Mouse (Mus musculus): ENCODE data around the gene Pecam1. TPM values are rescaled to one million over a fixed set of nuclear protein-coding genes. Genes with fewer than 3 reads are reported as not detected.
"Not testable (repeated sequence)": the region's sequence is repeated elsewhere in the genome, so short reads cannot be mapped to it uniquely, and the experiment has no call there.

The Pecam1 gene
- polyA plus RNA-seq, 1 experiment from 2014 or later: 60.8 TPM

- DNase-seq (ENCODE audit: low spot score): not testable (repeated sequence)
Measured at GRCm38 (mm10) chr11:106634175-106634574, 116.3 kb downstream of the Pecam1 start.

DNA sequence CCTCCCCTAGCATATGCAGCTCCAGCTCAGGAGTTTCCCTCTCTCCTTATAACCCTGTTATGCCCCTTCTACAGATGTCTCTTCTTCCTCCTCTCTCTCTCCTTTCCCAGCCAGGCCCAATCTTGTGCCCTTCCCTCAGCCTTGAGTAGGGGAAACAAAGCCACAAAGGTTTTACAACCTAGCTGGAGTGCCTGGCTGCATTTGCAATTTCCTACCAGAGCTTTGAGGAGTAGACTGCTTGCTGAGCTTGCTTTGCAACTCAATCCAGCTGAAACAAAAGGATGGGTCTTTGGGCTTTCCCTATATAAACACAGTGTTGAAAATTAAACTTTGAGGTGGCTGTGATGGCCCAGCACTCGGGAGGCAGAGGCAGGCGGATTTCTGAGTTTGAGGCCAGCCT lies 117.0 kb downstream of the Pecam1 start:
- no peak for DNase-seq (ENCODE audit: low spot score)

DNA sequence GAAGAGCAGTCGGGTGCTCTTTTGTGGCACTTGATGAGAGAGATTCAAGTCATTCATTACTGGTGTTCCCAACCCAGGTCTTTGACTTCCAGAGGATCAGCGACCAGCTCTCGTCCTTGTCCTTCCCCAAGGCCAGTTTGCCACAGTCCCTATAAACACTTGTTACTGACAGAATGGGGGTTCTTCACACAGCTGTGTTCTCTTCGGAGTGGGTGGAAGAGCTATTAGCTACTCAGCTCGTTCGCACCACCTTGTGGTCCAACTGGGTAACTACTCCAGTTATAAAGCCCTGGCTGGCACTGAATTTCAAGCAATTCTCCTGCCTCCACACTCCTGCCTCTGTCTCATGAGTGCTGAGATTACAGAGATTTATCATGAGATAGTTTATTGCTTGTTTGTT lies 122.7 kb downstream of the Pecam1 start:
- DNase-seq (ENCODE audit: low spot score): peak; percentile 82

DNA sequence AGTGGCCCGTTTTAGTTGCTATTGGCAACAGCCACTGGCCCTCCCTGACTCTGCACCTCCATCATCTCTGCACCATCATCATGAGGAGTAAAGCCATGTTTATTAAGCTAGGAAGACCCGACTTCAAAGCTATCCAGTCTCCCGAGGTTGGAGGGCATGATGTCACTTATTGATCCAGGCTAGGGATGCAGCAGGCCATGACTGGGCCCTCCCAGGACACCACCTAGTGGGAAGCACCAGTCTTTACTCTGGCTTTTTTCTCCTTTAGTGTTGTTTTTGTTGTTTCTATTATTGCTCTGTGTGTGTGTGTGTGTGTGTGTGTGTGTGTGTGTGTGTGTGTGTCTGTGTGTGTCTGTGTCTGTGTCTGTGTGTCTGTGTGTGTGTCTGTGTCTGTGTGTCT lies 124.9 kb downstream of the Pecam1 start:
- DNase-seq (ENCODE audit: low spot score): no peak

- DNase-seq (ENCODE audit: low spot score): no peak
Measured at GRCm38 (mm10) chr11:106623629-106624028, 126.8 kb downstream of the Pecam1 start.

DNA sequence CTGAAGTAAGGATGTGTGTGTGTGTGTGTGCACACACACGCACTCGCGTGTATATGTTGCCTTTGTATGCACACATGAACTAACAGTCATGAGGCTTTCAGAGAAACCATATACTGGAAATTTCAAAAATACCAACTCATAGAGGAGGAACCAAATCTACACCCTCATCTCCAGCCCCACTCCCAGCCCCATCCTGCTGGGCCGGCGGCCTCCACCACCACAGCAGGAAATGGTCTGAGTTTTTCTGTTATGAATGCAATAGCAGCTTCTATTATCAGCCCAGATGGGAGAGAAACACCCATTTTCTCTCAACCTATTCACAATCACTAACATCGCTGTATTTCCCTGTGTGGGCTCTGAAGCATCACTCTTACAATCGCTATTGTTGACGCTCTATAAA lies 128.4 kb downstream of the Pecam1 start:
- DNase-seq (ENCODE audit: low spot score): no peak

DNA sequence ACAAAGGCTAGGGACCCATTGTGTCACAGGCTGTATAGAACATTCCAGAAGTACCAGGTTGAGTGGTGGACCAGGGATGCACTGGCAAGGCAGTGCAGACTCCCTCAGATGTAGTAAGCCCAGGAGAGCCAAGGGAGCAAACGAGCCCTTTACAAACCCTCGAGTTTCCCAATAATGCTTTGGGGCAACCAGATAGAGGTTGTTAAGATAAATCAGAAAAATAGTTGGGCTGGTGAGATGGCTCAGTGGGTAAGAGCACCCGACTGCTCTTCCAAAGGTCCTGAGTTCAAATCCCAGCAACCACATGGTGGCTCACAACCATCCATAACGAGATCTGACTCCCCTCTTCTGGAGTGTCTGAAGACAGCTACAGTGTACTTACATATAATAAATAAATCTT lies 131.7 kb downstream of the Pecam1 start:
- not testable (repeated sequence) for DNase-seq (ENCODE audit: low spot score)

- no peak for DNase-seq (ENCODE audit: low spot score)
Measured at GRCm38 (mm10) chr11:106617821-106618580, 132.4 kb downstream of the Pecam1 start.

- DNase-seq (ENCODE audit: low spot score): no peak
Measured at GRCm38 (mm10) chr11:106615561-106615960, 134.9 kb downstream of the Pecam1 start.

- DNase-seq (ENCODE audit: low spot score): no peak
Measured at GRCm38 (mm10) chr11:106614339-106614645, 136.1 kb downstream of the Pecam1 start.

- DNase-seq (ENCODE audit: low spot score): peak; percentile 41
Measured at GRCm38 (mm10) chr11:106613638-106614338, 136.6 kb downstream of the Pecam1 start.

DNA sequence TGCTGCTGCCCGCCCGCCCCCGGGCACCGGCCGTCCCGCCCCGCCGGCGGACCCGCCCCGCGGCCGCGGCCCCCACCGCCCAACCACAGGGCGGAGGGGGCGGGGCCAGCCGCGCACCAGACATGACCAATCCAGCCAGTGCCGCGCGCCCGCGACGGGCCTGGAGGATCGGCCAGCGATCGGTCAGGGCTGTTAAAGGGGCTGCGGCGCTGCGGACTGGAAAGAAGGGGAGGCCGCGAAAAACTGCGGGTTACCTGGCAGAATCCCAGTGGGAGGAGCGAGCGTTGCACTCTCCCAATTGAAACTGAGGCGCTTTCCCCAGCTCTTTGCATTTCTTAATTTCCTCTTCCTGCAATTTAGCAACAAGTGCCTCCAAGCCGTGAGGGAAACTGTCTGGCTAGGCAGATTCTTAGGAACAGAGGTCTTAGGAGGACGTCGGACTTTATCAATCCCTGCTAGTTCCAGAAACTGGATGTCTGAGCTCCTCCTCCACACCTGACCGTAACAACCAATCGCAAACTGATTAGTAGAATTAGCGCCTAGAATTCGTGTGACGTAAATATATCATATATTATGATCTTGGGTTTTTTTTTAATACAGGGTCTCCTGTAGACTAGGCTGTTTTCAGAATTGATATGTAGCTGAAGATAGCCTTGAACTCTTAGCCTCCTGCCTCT lies 137.3 kb downstream of the Pecam1 start, which contains the start of gene Tex2:
Gene Tex2, minus strand, starts transcription at position 463 of the 677 bp plus-strand sequence.
- DNase-seq (ENCODE audit: low spot score): peak; percentile 79

GRCm38 (mm10) chr11:106612209-106612960 lies 138.0 kb downstream of the Pecam1 start:
- DNase-seq (ENCODE audit: low spot score): peak; percentile 50

- no peak for DNase-seq (ENCODE audit: low spot score)
Measured at GRCm38 (mm10) chr11:106609731-106610130, 140.7 kb downstream of the Pecam1 start.

- DNase-seq (ENCODE audit: low spot score): no peak
Measured at GRCm38 (mm10) chr11:106607316-106607715, 143.1 kb downstream of the Pecam1 start.

DNA sequence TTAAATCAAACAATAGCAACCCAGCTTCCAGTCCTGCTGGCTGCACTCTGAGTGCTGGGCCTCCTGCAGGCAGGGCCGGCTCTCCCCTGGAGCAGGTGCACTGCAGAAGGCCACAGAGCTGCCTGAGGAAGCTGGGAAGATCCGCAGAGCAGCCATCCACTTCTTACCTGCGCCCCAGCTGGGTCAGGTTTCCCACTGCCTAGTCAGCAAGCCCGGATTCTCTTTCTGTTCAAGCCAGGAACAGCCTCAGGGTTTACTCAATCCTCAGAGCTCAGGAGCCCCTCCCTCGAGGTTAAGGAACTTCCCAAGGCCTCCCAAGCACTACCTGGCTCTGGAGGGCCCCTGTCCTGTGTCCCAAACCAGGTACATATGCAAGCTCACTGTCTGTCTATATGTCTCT lies 144.4 kb downstream of the Pecam1 start:
- no peak for DNase-seq (ENCODE audit: low spot score)

Small RNA genes within 50 kb of the gene (microRNA-seq; reads per million reads assigned to microRNA genes)
- gene Gm25994 (ENCODE audit: borderline number of aligned reads) (not detected), gene Mir3064 (ENCODE audit: borderline number of aligned reads) (7.5 reads per million, percentile 13 among the genes with 10 or more reads in this experiment)

Other genes with a start within 250 kb of the Pecam1 start
- 7.0 and 7.2 TPM in 2 replicates for gene Tex2, start 137.2 kb downstream of the Pecam1 start, polyA plus RNA-seq (2015; fragmentation: Nextera tagmentation; extraction: Ambion mirVana)
- gene Milr1, start 598 bp upstream of the Pecam1 start, polyA plus RNA-seq (2015; fragmentation: Nextera tagmentation; extraction: Ambion mirVana): 8.2 and 11.4 TPM in 2 replicates
- 18.9 and 19.1 TPM in 2 replicates for gene Polg2, start 28.9 kb upstream of the Pecam1 start, polyA plus RNA-seq (2015; fragmentation: Nextera tagmentation; extraction: Ambion mirVana)
- gene Ddx5, start 38.6 kb upstream of the Pecam1 start, polyA plus RNA-seq (2015; fragmentation: Nextera tagmentation; extraction: Ambion mirVana): 417 and 435 TPM in 2 replicates
- gene Cep95, start 38.6 kb upstream of the Pecam1 start, polyA plus RNA-seq (2015; fragmentation: Nextera tagmentation; extraction: Ambion mirVana): 20.7 and 23.6 TPM in 2 replicates
- gene Smurf2, start 170.1 kb upstream of the Pecam1 start, polyA plus RNA-seq (2015; fragmentation: Nextera tagmentation; extraction: Ambion mirVana): 7.3 and 8.7 TPM in 2 replicates
- gene Kpna2, start 248.9 kb upstream of the Pecam1 start, polyA plus RNA-seq (2015; fragmentation: Nextera tagmentation; extraction: Ambion mirVana): 427 and 439 TPM in 2 replicates

Measured in thymus, postnatal 0 days (tissue).